Mouse (Mus musculus): ENCODE measurements around the gene Tcf12. TPM values are rescaled to one million over a fixed set of nuclear protein-coding genes. Genes with fewer than 3 reads are reported as not detected.
A peak's percentile ranks its signal among the peaks of the same experiment; 100 is the strongest.

Gene Tcf12
- total and polyA plus RNA-seq, 2 experiments from 2014 or later: 37.4 to 122 TPM

- DNase-seq (ENCODE audit: low spot score): no peak
- Histone ChIP-seq H3K4me2 (ENCODE audit: low read depth, low read length, poor library complexity, severe bottlenecking) (no peak overlapping the region), H3K36me3 (ENCODE audit: insufficient read depth, low read length) (no peaks in the 10 kb centered on the region), H3K9me3 (ENCODE audit: low read length) (no peaks in the 10 kb centered on the region), H3K9ac (replicated peaks; ENCODE audit: low read length, poor library complexity, severe bottlenecking) (no peak overlapping the region), H3K27ac (ENCODE audit: low read depth, low read length) (no peak overlapping the region), H3K4me1 (ENCODE audit: insufficient read depth, low read length) (no peaks in the 10 kb centered on the region), H3K4me3 (ENCODE audit: low read depth, low read length) (no peak overlapping the region), H3K27me3 (ENCODE audit: insufficient read depth, low read length) (no peaks in the 10 kb centered on the region)
- no peak for TF ChIP-seq CTCF (IDR thresholded peaks at IDR 0.05)
- 94% methylated on average over 2 of the region's 2 CpGs for WGBS
- ATAC-seq (ENCODE audit: low FRiP score): no peak
Observed at GRCm38 (mm10) chr9:71986716-71987115, 125.0 kb downstream of the Tcf12 start.

DNA sequence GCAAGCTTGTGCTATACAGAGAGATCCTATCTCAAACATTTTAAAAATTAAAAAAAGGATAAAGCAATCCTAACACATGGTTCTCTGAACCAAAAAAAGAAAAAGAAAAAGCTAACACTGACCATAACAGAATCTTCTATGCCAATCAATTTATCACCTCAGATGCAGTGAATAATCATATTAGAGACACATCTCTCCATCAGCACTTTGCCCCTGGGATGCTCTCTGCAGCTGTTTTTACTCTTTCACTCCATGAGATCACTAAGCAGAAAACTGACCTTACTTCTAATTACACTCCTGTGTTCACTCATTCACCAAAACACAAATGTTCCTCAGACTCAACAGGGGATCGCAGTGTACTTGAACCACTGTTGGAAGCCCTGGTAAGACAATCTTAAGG, 128.8 kb downstream of the Tcf12 start:
- Histone ChIP-seq H3K4me2 (ENCODE audit: low read depth, low read length, poor library complexity, severe bottlenecking) (no peak overlapping the region), H3K4me1 (ENCODE audit: insufficient read depth, low read length) (no peaks in the 10 kb centered on the region), H3K27ac (ENCODE audit: low read depth, low read length) (no peak overlapping the region), H3K27me3 (ENCODE audit: insufficient read depth, low read length) (no peaks in the 10 kb centered on the region), H3K4me3 (ENCODE audit: low read depth, low read length) (no peak overlapping the region), H3K9me3 (ENCODE audit: low read length) (no peaks in the 10 kb centered on the region), H3K36me3 (ENCODE audit: insufficient read depth, low read length) (no peaks in the 10 kb centered on the region), H3K9ac (replicated peaks; ENCODE audit: low read length, poor library complexity, severe bottlenecking) (no peak overlapping the region)
- no peak for DNase-seq (ENCODE audit: low spot score)
- no peak for TF ChIP-seq CTCF (IDR thresholded peaks at IDR 0.05)
- whole genome bisulfite sequencing: 93% methylated on average over 1 of the region's 1 CpGs
- ATAC-seq (ENCODE audit: low FRiP score): no peak

- no peak overlapping the region for H3K9ac ChIP-seq (replicated peaks; ENCODE audit: low read length, poor library complexity, severe bottlenecking)
- WGBS: 98% methylated on average over 3 of the region's 3 CpGs
- no peak for ATAC-seq (ENCODE audit: low FRiP score)
Observed at GRCm38 (mm10) chr9:71981071-71981470, 130.6 kb downstream of the Tcf12 start.

GRCm38 (mm10) chr9:71980579-71980978, 131.1 kb downstream of the Tcf12 start:
- Histone ChIP-seq H3K9me3 (ENCODE audit: low read length) (no peaks in the 10 kb centered on the region), H3K4me1 (ENCODE audit: insufficient read depth, low read length) (0 out of 2 replicates have a peak, but pooled peaks cover 3% of the 10 kb centered on the region), H3K36me3 (ENCODE audit: insufficient read depth, low read length) (no peaks in the 10 kb centered on the region), H3K4me3 (ENCODE audit: low read depth, low read length) (no peak overlapping the region), H3K9ac (replicated peaks; ENCODE audit: low read length, poor library complexity, severe bottlenecking) (no peak overlapping the region), H3K27me3 (ENCODE audit: insufficient read depth, low read length) (no peaks in the 10 kb centered on the region), H3K4me2 (ENCODE audit: low read depth, low read length, poor library complexity, severe bottlenecking) (no peak overlapping the region), H3K27ac (ENCODE audit: low read depth, low read length) (no peak overlapping the region)
- WGBS: 89% methylated on average over 2 of the region's 2 CpGs
- TF ChIP-seq CTCF (IDR thresholded peaks at IDR 0.05): no peak
- no peak for DNase-seq (ENCODE audit: low spot score)
- ATAC-seq (ENCODE audit: low FRiP score): no peak

More at GRCm38 (mm10) chr9:71981071-71981470, 130.6 kb downstream of the Tcf12 start:
- H3K4me2 ChIP-seq (ENCODE audit: low read depth, low read length, poor library complexity, severe bottlenecking): no peak overlapping the region
- TF ChIP-seq CTCF (IDR thresholded peaks at IDR 0.05): no peak
- 0 out of 2 replicates have a peak, but pooled peaks cover 3% of the 10 kb centered on the region for H3K4me1 ChIP-seq (ENCODE audit: insufficient read depth, low read length)
- no peaks in the 10 kb centered on the region for H3K9me3 ChIP-seq (ENCODE audit: low read length)
- H3K27ac ChIP-seq (ENCODE audit: low read depth, low read length): no peak overlapping the region
- DNase-seq (ENCODE audit: low spot score): no peak
- H3K4me3 ChIP-seq (ENCODE audit: low read depth, low read length): no peak overlapping the region
- H3K36me3 ChIP-seq (ENCODE audit: insufficient read depth, low read length): no peaks in the 10 kb centered on the region
- H3K27me3 ChIP-seq (ENCODE audit: insufficient read depth, low read length): no peaks in the 10 kb centered on the region

- DNase-seq (ENCODE audit: low spot score) (no peak), ATAC-seq (ENCODE audit: low FRiP score) (no peak)
- no peak for TF ChIP-seq CTCF (IDR thresholded peaks at IDR 0.05)
- H3K4me2 ChIP-seq (ENCODE audit: low read depth, low read length, poor library complexity, severe bottlenecking): no peak overlapping the region
- H3K36me3 ChIP-seq (ENCODE audit: insufficient read depth, low read length): no peaks in the 10 kb centered on the region
- no peak overlapping the region for H3K27ac ChIP-seq (ENCODE audit: low read depth, low read length)
- no peaks in the 10 kb centered on the region for H3K9me3 ChIP-seq (ENCODE audit: low read length)
- H3K4me1 ChIP-seq (ENCODE audit: insufficient read depth, low read length): 0 out of 2 replicates have a peak, but pooled peaks cover 3% of the 10 kb centered on the region
- H3K27me3 ChIP-seq (ENCODE audit: insufficient read depth, low read length): no peaks in the 10 kb centered on the region
- no peak overlapping the region for H3K9ac ChIP-seq (replicated peaks; ENCODE audit: low read length, poor library complexity, severe bottlenecking)
- H3K4me3 ChIP-seq (ENCODE audit: low read depth, low read length): no peak overlapping the region
- 74% methylated on average over 3 of the region's 3 CpGs for WGBS
Observed at GRCm38 (mm10) chr9:71978886-71979285, 132.8 kb downstream of the Tcf12 start.

- Histone ChIP-seq H3K4me2 (ENCODE audit: low read depth, low read length, poor library complexity, severe bottlenecking) (peak overlapping the region; percentile 30; the same call in 1 of the 2 replicates), H3K4me3 (ENCODE audit: low read depth, low read length) (no peak overlapping the region), H3K9me3 (ENCODE audit: low read length) (no peaks in the 10 kb centered on the region), H3K36me3 (ENCODE audit: insufficient read depth, low read length) (no peaks in the 10 kb centered on the region), H3K4me1 (ENCODE audit: insufficient read depth, low read length) (0 out of 2 replicates have a peak, but pooled peaks cover 3% of the 10 kb centered on the region), H3K27ac (ENCODE audit: low read depth, low read length) (0 out of 2 replicates have a peak overlapping the region, but pooled peaks have one; percentile 38), H3K9ac (replicated peaks; ENCODE audit: low read length, poor library complexity, severe bottlenecking) (no peak overlapping the region), H3K27me3 (ENCODE audit: insufficient read depth, low read length) (no peaks in the 10 kb centered on the region)
- DNase-seq (ENCODE audit: low spot score) (peak; percentile 94), ATAC-seq (ENCODE audit: low FRiP score) (peak; percentile 82)
- 13% methylated on average over 6 of the region's 6 CpGs for WGBS
- TF ChIP-seq CTCF (IDR thresholded peaks at IDR 0.05): 0 out of 2 replicates have a peak, but pooled peaks have one; percentile 3
Observed at GRCm38 (mm10) chr9:71976034-71976433, 135.6 kb downstream of the Tcf12 start.

Measured in midbrain, postnatal 0 days (tissue).